Mouse (Mus musculus) heart, embryonic 10.5 days (tissue): ENCODE data around the gene Map3k12. TPM values are rescaled to one million over a fixed set of nuclear protein-coding genes. Genes with fewer than 3 reads are reported as not detected.

Source experiments
- DNase-seq: peaks from one replicate; pipeline ENCODE4 v3.0.0-alpha.2; 2017; ENCODE audit warnings: low spot score
- H3K27ac ChIP-seq: fragments of 300-500 bp; sonication (generic); 2 replicates; pipeline ENCODE4 v1.5.1; 2016; ENCODE audit warnings: mild to moderate bottlenecking
- H3K27me3 ChIP-seq: fragments of 300-500 bp; sonication (generic); 2 replicates; pipeline ENCODE4 v1.6.1; 2016; ENCODE audit warnings: mild to moderate bottlenecking; ENCODE audit not compliant: poor library complexity, insufficient read depth, severe bottlenecking
- H3K36me3 ChIP-seq: fragments of 300-500 bp; sonication (generic); 2 replicates; pipeline ENCODE4 v1.6.1; 2016; ENCODE audit warnings: mild to moderate bottlenecking, moderate library complexity
- H3K4me1 ChIP-seq: fragments of 300-500 bp; sonication (generic); 2 replicates; pipeline ENCODE4 v1.6.1; 2016; ENCODE audit warnings: mild to moderate bottlenecking
- H3K4me3 ChIP-seq: fragments of 300-500 bp; sonication (generic); 2 replicates; pipeline ENCODE4 v1.5.1; 2016; ENCODE audit warnings: mild to moderate bottlenecking, moderate library complexity
- H3K9me3 ChIP-seq: fragments of 300-500 bp; sonication (generic); 2 replicates; pipeline ENCODE4 v1.6.1; 2016; ENCODE audit warnings: mild to moderate bottlenecking, moderate library complexity
- WGBS: fragments of 180-500 bp; shearing (Covaris S2); methylation state at CpG from one replicate; pipeline ENCODE4 v1.1.7; 2016; 5-methylcytosine and 5-hydroxymethylcytosine counted together
- polyA plus RNA-seq: library from polyadenylated mRNA; unstranded; fragments of >200 nt; fragmentation: Nextera tagmentation; extraction: Ambion mirVana; gene quantifications from 2 replicates; pipeline ENCODE4 v1.2.1, GENCODE M21; 2016

The Map3k12 gene
- polyA plus RNA-seq, 1 experiment from 2014 or later: 19.7 TPM

DNA sequence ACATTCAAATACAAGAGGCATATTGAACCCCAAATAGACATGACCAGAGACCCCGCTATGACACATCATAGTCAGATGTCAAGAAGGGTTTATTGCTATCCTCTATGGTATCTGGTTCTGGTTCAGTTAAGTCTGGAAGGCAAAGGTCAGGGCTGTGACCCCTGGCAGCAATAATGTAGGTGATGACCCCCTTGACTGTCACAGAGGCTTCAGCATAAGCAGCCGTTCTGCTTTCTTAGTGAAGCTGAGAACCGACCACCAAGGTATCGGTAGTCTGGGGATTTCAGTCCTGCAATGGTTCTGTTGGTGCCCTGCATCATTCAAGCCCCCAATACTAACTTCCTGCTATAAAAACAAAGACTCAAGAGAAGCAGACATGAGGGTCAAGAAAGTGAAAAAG is 14.7 kb upstream of the Map3k12 start:
- WGBS: 89% methylated on average over 4 of the region's 4 CpGs
- peak; percentile 7 for DNase-seq

DNA sequence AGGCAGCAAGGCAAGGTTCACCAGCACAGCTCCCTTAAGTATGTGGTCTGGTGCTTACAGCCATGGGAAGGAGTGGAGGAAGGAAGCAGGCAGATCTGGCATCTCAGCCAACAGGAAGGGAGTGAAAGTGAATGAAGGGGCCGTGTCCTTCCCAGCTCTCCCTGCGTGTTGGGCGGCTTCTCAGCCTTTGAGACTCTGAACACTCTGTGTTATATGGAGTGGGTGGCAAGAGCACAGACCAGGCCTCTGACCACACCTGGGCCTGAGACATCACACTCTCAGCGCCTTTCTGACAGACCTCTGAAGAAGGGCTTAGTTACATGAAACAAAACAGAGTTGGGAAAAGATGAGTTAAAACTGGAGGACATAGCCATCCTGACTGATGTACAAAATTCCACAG is 13.7 kb upstream of the Map3k12 start:
- Histone ChIP-seq H3K4me3 (no peak overlapping the region), H3K36me3 (peaks cover 76% of the 10 kb centered on the region), H3K9me3 (no peaks in the 10 kb centered on the region), H3K27ac (no peak overlapping the region), H3K4me1 (no peaks in the 10 kb centered on the region), H3K27me3 (no peaks in the 10 kb centered on the region)
- peak; percentile 60 for DNase-seq
- WGBS: 79% methylated on average over 4 of the region's 4 CpGs

More for the DNA sequence above, 14.7 kb upstream of the Map3k12 start:
- no peak overlapping the region for H3K4me3 ChIP-seq
- peaks cover 86% of the 10 kb centered on the region for H3K36me3 ChIP-seq
- H3K27me3 ChIP-seq: no peaks in the 10 kb centered on the region
- H3K27ac ChIP-seq: no peak overlapping the region
- H3K4me1 ChIP-seq: no peaks in the 10 kb centered on the region
- H3K9me3 ChIP-seq: no peaks in the 10 kb centered on the region

DNA sequence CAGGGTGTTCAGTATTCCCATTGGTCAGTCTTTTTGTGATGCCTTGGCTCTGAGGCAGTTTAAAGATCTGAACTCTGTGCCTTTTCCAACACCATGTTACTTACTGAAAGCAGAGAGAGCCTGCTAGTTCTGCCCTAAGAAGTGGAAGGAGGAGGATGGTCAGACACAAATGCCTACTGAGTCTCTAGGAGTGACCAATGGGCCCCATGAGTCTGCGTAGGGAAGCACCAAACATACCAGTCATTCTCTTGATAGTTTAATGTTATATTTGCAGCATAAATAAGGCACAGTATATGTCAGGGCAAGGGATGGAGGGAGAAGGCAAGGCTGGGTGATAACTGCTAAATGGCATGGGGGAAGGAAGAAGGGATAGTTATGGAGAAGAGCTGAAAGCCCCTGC is 11.5 kb upstream of the Map3k12 start:
- H3K27ac ChIP-seq: no peak overlapping the region
- H3K9me3 ChIP-seq: no peaks in the 10 kb centered on the region
- H3K27me3 ChIP-seq: no peaks in the 10 kb centered on the region
- no peak for DNase-seq
- peaks cover 73% of the 10 kb centered on the region for H3K36me3 ChIP-seq
- H3K4me1 ChIP-seq: 0 out of 2 replicates have a peak, but pooled peaks cover 2% of the 10 kb centered on the region
- H3K4me3 ChIP-seq: no peak overlapping the region
- 100% methylated on average over 1 of the region's 1 CpGs for WGBS

DNA sequence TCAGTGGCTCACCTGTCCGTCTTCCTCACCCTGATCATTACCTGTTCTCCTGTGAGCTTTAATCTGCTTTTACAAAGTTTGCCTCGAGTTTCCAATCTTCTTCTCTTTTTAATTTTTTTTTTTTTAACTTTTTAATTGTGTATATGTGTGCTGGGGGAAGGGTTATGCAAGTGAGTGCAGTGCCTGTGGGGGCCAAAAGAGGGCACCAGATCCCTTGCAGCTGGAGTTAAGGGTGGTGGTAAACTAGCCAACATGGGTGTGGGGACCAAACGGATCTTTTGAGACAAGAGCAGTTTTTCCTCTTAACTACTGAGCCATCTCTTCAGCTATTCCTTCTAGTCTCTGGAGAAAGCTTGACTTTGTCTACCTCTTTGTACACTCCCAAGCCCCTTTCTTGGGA is 11.1 kb upstream of the Map3k12 start:
- no peaks in the 10 kb centered on the region for H3K9me3 ChIP-seq
- 70% methylated on average over 3 of the region's 3 CpGs for WGBS
- H3K27ac ChIP-seq: no peak overlapping the region
- 0 out of 2 replicates have a peak, but pooled peaks cover 2% of the 10 kb centered on the region for H3K4me1 ChIP-seq
- H3K36me3 ChIP-seq: peaks cover 70% of the 10 kb centered on the region
- H3K4me3 ChIP-seq: no peak overlapping the region
- no peaks in the 10 kb centered on the region for H3K27me3 ChIP-seq
- DNase-seq: no peak

DNA sequence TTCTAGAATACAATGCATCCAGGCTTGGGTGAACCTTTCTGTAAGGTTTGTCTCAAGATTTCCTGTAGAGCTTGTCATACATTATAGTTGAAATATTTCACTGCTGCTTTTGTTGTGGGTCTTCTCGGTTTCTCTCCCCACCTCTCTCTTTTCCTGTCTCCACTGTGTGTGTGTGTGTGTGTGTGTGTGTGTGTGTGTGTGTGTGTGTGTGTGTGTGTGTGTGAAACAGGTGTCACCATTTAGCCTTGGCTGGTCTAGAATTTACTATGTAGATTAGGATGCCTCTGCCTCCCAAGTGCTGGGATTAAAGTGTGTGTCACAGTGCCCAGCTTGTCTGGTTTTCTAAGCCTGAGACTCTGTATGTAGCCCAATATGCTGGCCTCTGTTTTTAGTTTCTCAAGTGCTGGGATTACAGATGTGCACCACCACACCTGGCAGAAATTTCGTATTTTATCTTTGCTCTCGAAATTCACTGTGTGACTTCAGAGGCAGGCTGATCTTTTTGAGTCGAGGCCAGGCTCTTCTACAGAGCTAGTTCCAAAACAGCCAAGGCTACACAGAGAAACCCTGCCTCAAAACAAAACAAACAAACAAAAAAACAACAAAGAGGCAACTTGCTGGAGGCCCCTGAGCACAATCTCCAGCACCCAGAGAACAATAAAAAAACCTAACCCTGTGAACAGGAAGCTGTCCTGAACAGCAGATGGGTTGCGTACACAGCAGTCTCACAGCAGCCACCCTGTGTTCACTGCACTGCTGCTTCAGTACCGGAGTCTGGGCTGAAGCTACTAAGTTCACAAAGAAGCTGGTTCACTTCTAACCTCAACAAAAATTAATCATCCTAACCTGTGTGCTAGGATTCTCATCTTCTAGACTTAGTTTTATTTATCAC is 9.5 kb upstream of the Map3k12 start:
- Histone ChIP-seq H3K27ac (no peak overlapping the region), H3K36me3 (peaks cover 72% of the 10 kb centered on the region), H3K27me3 (no peaks in the 10 kb centered on the region), H3K4me1 (0 out of 2 replicates have a peak, but pooled peaks cover 2% of the 10 kb centered on the region), H3K9me3 (no peaks in the 10 kb centered on the region), H3K4me3 (no peak overlapping the region)
- DNase-seq: no peak
- WGBS: 77% methylated on average over 6 of the region's 6 CpGs

DNA sequence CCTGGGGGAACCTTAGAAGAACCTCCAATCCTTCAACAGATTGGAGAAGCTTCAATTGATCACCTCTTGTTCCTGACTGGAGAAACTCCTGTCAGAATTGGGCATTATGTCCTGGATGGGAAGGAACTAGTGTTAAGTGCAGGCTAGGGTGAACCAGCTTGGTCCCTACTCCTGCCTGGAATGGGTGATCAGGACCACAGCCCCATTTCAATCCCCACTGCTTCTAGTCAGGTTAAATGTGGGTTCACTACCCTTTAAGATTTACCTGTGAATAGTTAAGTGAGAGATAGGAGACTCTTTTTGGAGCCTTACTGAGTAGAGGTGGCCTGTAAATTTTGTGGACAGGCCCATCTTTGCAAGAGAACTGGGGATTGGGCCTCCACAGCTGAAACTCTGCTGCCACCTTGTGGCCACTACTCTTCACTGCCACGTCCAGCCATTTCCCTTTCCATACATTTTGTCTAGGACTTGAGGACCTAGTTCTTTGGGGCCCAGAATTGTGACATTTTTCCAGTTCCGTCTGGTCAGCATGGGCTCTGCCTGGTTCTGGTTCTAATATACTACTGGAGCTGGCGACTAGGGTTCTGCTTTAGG is 8.1 kb upstream of the Map3k12 start, which contains the start of gene Npff:
Gene Npff, minus strand, starts transcription at position 51 of the 594 bp plus-strand sequence.
- WGBS: 7% methylated on average over 3 of the region's 3 CpGs
- Histone ChIP-seq H3K36me3 (peaks cover 72% of the 10 kb centered on the region), H3K27ac (no peak within 1 kb of the TSS)

DNA sequence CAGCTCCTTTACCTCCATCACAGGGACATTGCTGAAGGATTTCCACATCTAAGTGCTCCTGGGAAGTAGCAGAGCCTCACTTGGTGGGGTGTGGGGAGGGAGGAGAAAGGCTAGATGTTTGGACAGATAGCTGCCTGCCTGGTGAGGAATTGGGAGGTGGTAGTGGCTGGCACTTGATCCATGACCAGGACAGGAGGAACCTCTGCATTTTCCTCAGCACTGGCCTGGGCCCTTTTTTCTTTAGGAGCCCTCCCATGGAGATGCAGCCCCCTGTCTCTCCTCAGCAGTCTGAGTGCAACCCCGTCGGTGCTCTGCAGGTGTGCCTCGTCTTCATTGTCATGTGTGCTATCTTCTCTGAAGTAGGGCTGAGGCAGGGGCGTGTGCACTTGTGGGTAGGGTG is 4.6 kb upstream of the Map3k12 start:
- no peak for DNase-seq
- 84% methylated on average over 4 of the region's 4 CpGs for WGBS
- Histone ChIP-seq H3K27me3 (no peaks in the 10 kb centered on the region), H3K27ac (no peak overlapping the region), H3K4me3 (no peak overlapping the region), H3K9me3 (no peaks in the 10 kb centered on the region), H3K4me1 (peaks cover 29% of the 10 kb centered on the region), H3K36me3 (peaks cover 45% of the 10 kb centered on the region)

More for the DNA sequence above, 8.1 kb upstream of the Map3k12 start, which contains the start of gene Npff:
- peaks cover 11% of the 10 kb centered on the region for H3K4me1 ChIP-seq
- no peak within 1 kb of the TSS for H3K4me3 ChIP-seq
- H3K9me3 ChIP-seq: no peaks in the 10 kb centered on the region
- no peak for DNase-seq
- no peaks in the 10 kb centered on the region for H3K27me3 ChIP-seq

DNA sequence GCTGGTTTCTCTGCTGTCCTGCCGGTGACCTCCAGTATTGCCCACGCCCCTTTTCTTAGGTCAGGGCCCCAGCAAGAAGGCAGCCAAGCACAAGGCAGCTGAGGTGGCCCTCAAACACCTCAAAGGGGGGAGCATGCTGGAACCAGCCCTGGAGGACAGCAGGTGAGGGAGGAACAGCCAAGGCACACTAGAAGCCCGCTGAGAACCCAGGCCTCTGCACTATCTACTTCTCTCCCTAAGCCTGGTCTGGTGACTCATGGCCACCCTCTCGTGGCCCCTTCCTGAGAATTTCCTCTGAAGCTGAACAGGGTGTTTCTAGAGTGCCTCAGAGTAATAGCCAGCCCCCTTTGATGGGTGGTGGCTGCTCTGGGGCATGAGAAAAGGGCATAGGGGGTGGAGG is 3.6 kb upstream of the Map3k12 start:
- 65% methylated on average over 4 of the region's 4 CpGs for WGBS
- DNase-seq: no peak
- Histone ChIP-seq H3K27me3 (no peaks in the 10 kb centered on the region), H3K4me3 (peak overlapping the region; percentile 13; the same call in 1 of the 2 replicates), H3K4me1 (peaks cover 40% of the 10 kb centered on the region), H3K27ac (peak overlapping the region; percentile 59; the same call in 1 of the 2 replicates), H3K9me3 (no peaks in the 10 kb centered on the region), H3K36me3 (peaks cover 45% of the 10 kb centered on the region)

DNA sequence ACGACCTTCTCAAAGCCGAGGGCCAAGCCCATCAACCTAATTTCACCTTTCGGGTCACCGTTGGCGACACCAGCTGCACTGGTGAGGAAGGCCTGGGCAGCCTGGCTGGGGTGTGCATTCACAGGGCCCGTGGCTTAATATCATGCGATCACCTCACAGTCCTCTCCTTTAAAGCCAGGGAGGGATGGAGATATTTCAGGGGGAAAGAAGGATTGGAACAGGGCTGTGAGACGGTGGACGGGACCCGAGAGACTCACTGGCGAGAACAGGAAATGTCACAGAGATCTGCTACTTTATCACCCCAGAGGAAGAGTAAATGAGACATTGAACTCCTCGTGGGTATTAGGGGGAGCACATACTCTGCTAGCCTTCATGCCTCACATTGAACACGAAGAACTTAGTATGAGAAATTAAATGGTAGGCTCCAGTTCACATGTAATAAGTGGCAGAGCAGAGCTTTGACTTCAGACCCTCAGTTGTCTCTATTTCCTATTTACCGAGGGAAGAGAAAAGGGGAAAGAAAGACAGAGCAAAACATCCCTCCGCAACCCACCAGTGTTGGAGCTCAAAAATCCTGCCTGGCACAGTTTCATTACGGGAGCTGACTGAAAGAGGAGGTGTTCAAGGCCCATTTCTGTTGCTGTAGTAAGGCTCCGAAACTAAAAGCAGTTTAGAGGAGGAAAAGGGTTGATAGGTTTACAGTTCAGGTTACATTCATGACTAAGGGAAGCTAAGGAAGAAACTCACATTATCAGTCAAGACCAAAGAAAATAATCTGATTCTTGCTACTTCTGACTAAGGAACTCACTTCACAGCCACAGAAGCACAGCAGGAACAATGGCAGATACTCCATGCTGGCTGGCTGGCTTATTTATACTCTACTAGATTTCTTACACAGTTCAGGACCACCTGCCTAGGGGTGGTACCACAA is 2.6 kb upstream of the Map3k12 start:
- peaks cover 40% of the 10 kb centered on the region for H3K4me1 ChIP-seq
- no peak for DNase-seq
- no peaks in the 10 kb centered on the region for H3K27me3 ChIP-seq
- peaks cover 39% of the 10 kb centered on the region for H3K36me3 ChIP-seq
- peak overlapping the region; percentile 81 for H3K4me3 ChIP-seq
- peak overlapping the region; percentile 98; the same call in 1 of the 2 replicates for H3K27ac ChIP-seq
- 60% methylated on average over 17 of the region's 17 CpGs for WGBS
- H3K9me3 ChIP-seq: no peaks in the 10 kb centered on the region

DNA sequence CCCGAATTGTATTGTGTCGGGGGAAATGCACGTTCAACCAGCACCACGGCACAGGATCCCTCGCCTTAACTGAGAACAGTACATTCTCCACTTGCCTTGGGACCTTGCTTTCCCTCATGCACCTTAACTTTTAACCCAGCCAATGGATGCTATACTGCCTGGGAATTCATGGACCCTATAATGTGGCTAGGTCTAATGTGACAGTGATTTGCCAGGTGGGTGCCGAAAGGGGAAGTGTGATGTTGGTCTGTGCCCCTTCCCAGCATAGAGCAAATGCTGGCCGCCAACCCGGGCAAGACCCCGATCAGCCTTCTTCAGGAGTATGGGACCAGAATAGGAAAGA is 2.0 kb upstream of the Map3k12 start:
- peaks cover 38% of the 10 kb centered on the region for H3K4me1 ChIP-seq
- peak overlapping the region; percentile 98 for H3K27ac ChIP-seq
- H3K4me3 ChIP-seq: peak overlapping the region; percentile 81
- 18% methylated on average over 9 of the region's 9 CpGs for WGBS
- H3K9me3 ChIP-seq: no peaks in the 10 kb centered on the region
- peaks cover 33% of the 10 kb centered on the region for H3K36me3 ChIP-seq
- DNase-seq: no peak
- H3K27me3 ChIP-seq: no peaks in the 10 kb centered on the region

DNA sequence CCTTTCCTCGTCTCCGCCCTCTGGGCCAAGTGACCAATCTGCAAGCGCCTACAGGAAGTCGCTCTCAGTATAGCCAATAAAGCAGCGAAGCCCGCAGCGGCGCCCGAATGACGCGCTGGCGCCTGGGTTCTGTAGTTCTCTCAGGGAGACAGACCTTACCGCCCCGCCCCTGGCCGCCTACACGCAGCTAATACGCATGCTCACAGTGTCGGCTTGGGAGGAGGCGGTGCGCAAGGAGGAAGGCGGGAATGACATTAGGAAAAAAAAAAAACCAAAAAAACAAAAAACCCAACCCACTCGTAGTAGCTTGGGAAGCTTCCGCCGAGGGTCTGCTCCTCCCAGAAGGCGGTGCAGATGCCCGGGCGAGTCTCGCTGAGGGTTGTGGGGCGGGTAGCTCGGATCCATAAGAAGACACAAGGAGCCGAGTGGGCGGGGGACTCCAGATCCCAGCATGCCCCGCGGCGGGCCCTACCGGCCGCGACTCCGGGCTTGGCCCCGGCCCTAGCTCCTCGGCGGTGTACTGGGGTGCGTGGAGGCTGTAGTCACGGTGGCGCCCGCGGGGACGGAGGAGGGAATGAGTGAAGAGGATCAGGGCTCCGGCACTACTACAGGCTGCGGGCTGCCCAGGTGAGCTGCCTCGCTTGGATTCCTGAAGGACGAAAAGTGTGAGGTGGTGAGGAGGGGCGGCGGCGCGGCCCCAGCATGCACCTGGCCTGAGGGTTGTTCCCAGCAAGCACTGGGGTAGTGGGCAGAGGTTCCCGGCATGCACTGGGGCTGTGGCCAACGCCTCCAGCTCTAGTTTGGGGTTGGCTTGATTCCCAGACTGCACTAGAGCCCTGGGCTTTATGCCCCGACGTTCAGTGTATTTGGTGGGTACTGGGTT is 1.4 kb upstream of the Map3k12 start, which contains the start of gene Tarbp2:
Gene Tarbp2, plus strand, starts transcription at position 217 of the 883 bp plus-strand sequence.
- H3K4me1 ChIP-seq: peaks cover 37% of the 10 kb centered on the region
- peak within 1 kb of the TSS; percentile 81 for H3K4me3 ChIP-seq
- peak within 1 kb of the TSS; percentile 98 for H3K27ac ChIP-seq
- peaks cover 29% of the 10 kb centered on the region for H3K36me3 ChIP-seq
- peak; percentile 100 for DNase-seq
- no peaks in the 10 kb centered on the region for H3K9me3 ChIP-seq
- H3K27me3 ChIP-seq: no peaks in the 10 kb centered on the region
- under 1% methylated on average over 60 of the region's 60 CpGs for WGBS

DNA sequence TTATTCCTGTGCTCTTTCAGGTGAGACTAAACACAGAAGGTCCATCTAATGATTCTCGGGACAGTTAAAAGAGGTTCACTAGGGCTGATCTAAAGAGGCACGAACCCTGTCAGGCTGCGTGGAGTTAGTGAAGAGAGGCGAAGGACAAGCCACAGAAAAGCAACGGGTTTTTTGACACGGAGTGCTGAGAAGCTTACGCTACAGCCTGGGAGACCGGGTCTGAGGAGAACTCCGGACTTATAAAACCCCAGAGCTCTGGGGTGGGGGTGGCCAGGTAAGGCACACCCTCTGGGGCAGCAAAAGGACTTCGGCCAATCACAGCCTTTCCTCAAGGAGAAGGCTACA is 739 bp upstream of the Map3k12 start:
- no peak for DNase-seq
- H3K4me1 ChIP-seq: peaks cover 41% of the 10 kb centered on the region
- H3K27me3 ChIP-seq: no peaks in the 10 kb centered on the region
- H3K27ac ChIP-seq: peak overlapping the region; percentile 88
- WGBS: under 1% methylated on average over 10 of the region's 10 CpGs
- H3K36me3 ChIP-seq: peaks cover 24% of the 10 kb centered on the region
- H3K9me3 ChIP-seq: no peaks in the 10 kb centered on the region
- peak overlapping the region; percentile 81 for H3K4me3 ChIP-seq
